Mouse (Mus musculus) midbrain, embryonic 16.5 days (tissue): ENCODE data around the gene Acsl3. TPM values are rescaled to one million over a fixed set of nuclear protein-coding genes. Genes with fewer than 3 reads are reported as not detected.

Experiments used
- ATAC-seq: fragments of 200-750 bp; cut with Nextera tagmentation; 2 replicates; pipeline ENCODE4 v1.8.0; 2017; ENCODE audit warnings: moderate TSS enrichment
- H3K27ac ChIP-seq: fragments of 300-500 bp; sonication (generic); 2 replicates; pipeline ENCODE4 v1.5.1; 2014; ENCODE audit warnings: mild to moderate bottlenecking, low read length, mixed read lengths
- H3K27me3 ChIP-seq: fragments of 300-500 bp; sonication (generic); 2 replicates; pipeline ENCODE4 v1.6.1; 2014; ENCODE audit warnings: low read depth, low read length, mixed read lengths; ENCODE audit not compliant: control insufficient read depth, insufficient read depth
- H3K36me3 ChIP-seq: fragments of 300-500 bp; sonication (generic); 2 replicates; pipeline ENCODE4 v1.6.1; 2014; ENCODE audit warnings: mild to moderate bottlenecking, low read length, moderate library complexity, mixed read lengths; ENCODE audit not compliant: control insufficient read depth, insufficient read depth
- H3K4me1 ChIP-seq: fragments of 300-500 bp; sonication (generic); 2 replicates; pipeline ENCODE4 v1.6.1; 2014; ENCODE audit warnings: mild to moderate bottlenecking, low read length, mixed read lengths; ENCODE audit not compliant: control insufficient read depth, insufficient read depth
- H3K4me2 ChIP-seq: fragments of 300-500 bp; sonication (generic); 2 replicates; pipeline ENCODE4 v1.6.1; 2014; ENCODE audit warnings: mild to moderate bottlenecking, low read length, mixed read lengths
- H3K4me3 ChIP-seq: fragments of 300-500 bp; sonication (generic); 2 replicates; pipeline ENCODE4 v1.5.1; 2014; ENCODE audit warnings: low read depth, mild to moderate bottlenecking, low read length, moderate library complexity, mixed read lengths
- H3K9ac ChIP-seq: fragments of 300-500 bp; sonication (generic); 2 replicates; pipeline ENCODE4 v1.6.1; 2014; ENCODE audit warnings: low read depth, low read length, mixed read lengths
- H3K9me3 ChIP-seq: fragments of 300-500 bp; sonication (generic); replicated peaks from 2 replicates; pipeline ENCODE4 v1.6.1; 2014; ENCODE audit warnings: mild to moderate bottlenecking, low read length, mixed read lengths; ENCODE audit not compliant: control insufficient read depth, poor library complexity, severe bottlenecking
- whole genome bisulfite sequencing: fragments of 180-500 bp; shearing (Covaris S2); extraction: QIAGEN DNeasy Blood & Tissue Kit; methylation state at CpG from one replicate; pipeline ENCODE4 v1.1.7; 2014; 5-methylcytosine and 5-hydroxymethylcytosine counted together
- polyA plus RNA-seq: library from polyadenylated mRNA; unstranded; fragments of >200 nt; fragmentation: Nextera tagmentation; extraction: Ambion mirVana; gene quantifications from 2 replicates; pipeline ENCODE4 v1.2.1, GENCODE M21; 2015

The Acsl3 gene
- polyA plus RNA-seq, 1 experiment from 2014 or later: 120 TPM

DNA sequence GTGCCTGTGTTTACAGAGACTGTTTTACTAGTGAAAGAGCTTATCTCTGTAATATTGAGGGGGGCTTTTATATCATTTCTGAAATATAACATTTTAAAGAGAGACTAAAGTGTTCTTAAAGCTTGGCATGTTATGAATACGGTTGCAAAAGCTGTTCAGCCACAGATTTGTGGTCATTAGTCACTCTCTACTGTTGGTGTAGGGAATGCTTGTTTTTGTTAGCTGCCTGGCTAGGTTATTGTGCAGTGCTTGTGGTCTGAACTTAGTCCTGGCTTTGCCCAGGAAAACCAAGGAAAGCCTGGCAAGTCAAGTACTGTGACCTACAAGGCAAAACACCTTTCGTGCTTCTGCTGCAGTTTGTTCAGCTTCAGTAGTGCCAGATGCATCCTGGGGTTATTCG lies 44.1 kb downstream of the Acsl3 start:
- Histone ChIP-seq H3K27me3 (no peaks in the 10 kb centered on the region), H3K4me2 (no peak overlapping the region), H3K36me3 (peaks cover 34% of the 10 kb centered on the region), H3K9me3 (no peaks in the 10 kb centered on the region), H3K4me3 (no peak overlapping the region), H3K4me1 (no peaks in the 10 kb centered on the region), H3K27ac (no peak overlapping the region), H3K9ac (no peak overlapping the region)
- ATAC-seq: no peak
- 96% methylated on average over 3 of the region's 3 CpGs for WGBS

DNA sequence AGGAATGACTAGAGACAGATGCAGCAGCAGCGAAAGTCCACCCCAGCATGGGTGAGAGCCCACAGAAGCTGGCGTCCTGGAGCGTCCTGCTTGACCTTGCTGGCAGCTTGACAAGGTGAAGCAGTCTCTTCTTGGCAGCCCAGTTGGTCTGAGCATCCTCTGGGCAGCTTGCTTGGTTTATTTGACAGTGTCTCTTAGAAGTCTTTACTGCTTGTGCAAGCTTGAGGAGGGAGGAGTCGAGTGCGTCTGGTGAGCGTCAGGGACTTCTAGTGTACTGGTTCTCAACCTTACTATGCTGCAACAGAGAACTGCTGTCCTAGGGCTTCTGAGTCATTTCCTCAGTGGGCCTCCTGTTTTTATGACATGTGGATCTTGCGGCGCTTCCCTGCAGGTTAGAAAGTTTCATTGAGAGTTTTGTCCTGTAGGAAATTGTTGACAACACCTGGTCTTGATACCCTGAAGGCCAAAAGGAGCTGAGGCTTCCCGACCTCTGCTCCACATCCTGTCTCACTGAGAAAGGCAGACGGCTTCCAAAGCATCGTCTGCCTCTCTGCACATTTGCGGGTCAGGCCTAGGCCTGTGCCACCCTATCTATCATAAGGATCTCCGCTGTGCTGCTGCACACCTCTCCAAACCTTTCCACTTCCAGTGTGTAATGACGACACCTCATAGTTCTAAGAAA lies 44.8 kb downstream of the Acsl3 start:
- Histone ChIP-seq H3K9me3 (no peaks in the 10 kb centered on the region), H3K36me3 (peaks cover 34% of the 10 kb centered on the region), H3K4me2 (no peak overlapping the region), H3K27me3 (no peaks in the 10 kb centered on the region), H3K4me1 (no peaks in the 10 kb centered on the region), H3K27ac (no peak overlapping the region), H3K4me3 (no peak overlapping the region), H3K9ac (no peak overlapping the region)
- ATAC-seq: no peak
- WGBS: 93% methylated on average over 14 of the region's 14 CpGs

DNA sequence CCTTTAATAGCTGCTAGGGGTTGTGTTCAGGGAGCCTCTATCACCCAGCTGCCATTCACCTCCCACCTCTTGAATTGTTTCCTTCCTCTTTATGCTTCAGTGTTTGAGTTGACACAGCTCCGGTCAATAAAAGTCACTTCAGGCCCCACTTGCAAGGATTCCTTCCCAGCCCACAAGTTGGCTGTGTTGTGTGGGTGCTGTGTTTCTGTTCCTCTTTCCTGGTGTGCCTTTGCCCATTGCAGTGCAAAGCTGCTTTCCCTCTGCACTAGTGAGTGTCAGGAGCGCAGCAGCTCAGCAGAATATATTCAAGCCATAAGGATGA lies 45.3 kb downstream of the Acsl3 start:
- H3K4me3 ChIP-seq: no peak overlapping the region
- ATAC-seq: no peak
- peaks cover 32% of the 10 kb centered on the region for H3K36me3 ChIP-seq

DNA sequence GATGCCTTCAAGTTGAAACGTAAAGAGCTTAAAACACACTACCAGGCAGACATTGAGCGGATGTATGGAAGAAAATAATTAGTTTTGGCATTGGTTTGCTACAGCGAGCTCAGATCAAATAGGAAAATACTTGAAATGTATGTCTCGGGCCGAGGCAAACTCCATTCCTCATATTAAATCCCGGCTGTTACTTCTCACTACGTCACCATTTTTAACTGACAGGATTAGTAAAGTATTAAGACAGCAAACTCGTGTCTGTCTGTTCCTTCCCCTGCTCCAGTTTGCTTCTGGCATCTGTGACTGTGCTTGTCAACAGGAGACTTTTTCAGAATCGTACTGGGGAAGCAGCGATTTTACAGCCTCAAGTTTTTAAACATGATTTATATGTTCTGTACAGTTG lies 48.7 kb downstream of the Acsl3 start:
- Histone ChIP-seq H3K9me3 (no peaks in the 10 kb centered on the region), H3K36me3 (peaks cover 20% of the 10 kb centered on the region), H3K27me3 (no peaks in the 10 kb centered on the region), H3K4me1 (no peaks in the 10 kb centered on the region), H3K4me2 (no peak overlapping the region), H3K9ac (no peak overlapping the region), H3K27ac (no peak overlapping the region), H3K4me3 (no peak overlapping the region)
- ATAC-seq: no peak
- WGBS: 87% methylated on average over 10 of the region's 10 CpGs

More for the DNA sequence above, 45.3 kb downstream of the Acsl3 start:
- H3K4me1 ChIP-seq: no peaks in the 10 kb centered on the region
- no peak overlapping the region for H3K9ac ChIP-seq
- no peak overlapping the region for H3K27ac ChIP-seq
- no peak overlapping the region for H3K4me2 ChIP-seq
- no peaks in the 10 kb centered on the region for H3K9me3 ChIP-seq
- WGBS: 96% methylated on average over 2 of the region's 2 CpGs
- H3K27me3 ChIP-seq: no peaks in the 10 kb centered on the region

DNA sequence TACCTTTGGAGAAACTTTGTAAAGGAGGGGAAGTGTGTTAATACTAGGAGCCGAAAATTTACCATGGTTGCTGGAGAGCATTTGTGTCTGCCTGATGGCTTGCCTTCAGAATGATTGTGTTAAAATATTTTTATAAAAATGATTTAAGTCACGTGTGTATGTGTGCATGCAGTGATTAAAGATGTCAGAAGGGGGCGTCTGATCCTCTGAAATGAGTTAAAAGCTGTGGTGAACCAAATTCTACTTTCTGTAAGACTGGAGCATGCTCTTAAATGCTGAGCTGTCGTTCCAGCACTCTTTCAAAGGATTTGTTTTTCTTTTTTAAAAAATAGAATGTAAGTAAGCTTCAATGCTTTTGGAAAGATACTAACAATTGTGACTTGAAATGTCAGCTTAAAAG lies 49.7 kb downstream of the Acsl3 start:
- H3K27ac ChIP-seq: no peak overlapping the region
- H3K27me3 ChIP-seq: no peaks in the 10 kb centered on the region
- WGBS: 61% methylated on average over 4 of the region's 4 CpGs
- ATAC-seq: no peak
- H3K4me2 ChIP-seq: no peak overlapping the region
- no peaks in the 10 kb centered on the region for H3K9me3 ChIP-seq
- H3K4me3 ChIP-seq: no peak overlapping the region
- peaks cover 12% of the 10 kb centered on the region for H3K36me3 ChIP-seq
- H3K9ac ChIP-seq: no peak overlapping the region
- no peaks in the 10 kb centered on the region for H3K4me1 ChIP-seq

DNA sequence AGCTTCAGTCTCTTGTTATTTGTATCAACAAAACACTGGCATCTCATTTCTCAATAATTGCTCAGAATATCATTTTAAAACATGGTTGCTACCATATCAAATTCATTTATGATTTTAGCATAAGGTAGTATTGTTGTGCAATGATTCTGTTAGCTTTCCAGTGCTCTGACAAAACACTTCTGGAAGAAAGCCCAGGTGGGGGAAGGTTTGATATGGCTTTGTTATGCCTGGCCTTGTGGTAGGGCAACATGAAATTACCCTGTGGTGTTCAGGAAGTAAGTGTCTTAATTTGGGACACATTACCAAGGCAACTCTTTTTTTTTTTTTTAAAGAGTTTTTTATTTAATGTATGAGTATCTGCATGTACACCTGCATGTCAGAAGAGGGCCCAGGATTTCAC lies 52.4 kb downstream of the Acsl3 start:
- H3K4me2 ChIP-seq: no peak overlapping the region
- no peak overlapping the region for H3K9ac ChIP-seq
- no peaks in the 10 kb centered on the region for H3K27me3 ChIP-seq
- ATAC-seq: no peak
- H3K4me3 ChIP-seq: no peak overlapping the region
- no peak overlapping the region for H3K27ac ChIP-seq
- H3K36me3 ChIP-seq: 0 out of 2 replicates have a peak, but pooled peaks cover 1% of the 10 kb centered on the region
- no peaks in the 10 kb centered on the region for H3K9me3 ChIP-seq
- no peaks in the 10 kb centered on the region for H3K4me1 ChIP-seq

DNA sequence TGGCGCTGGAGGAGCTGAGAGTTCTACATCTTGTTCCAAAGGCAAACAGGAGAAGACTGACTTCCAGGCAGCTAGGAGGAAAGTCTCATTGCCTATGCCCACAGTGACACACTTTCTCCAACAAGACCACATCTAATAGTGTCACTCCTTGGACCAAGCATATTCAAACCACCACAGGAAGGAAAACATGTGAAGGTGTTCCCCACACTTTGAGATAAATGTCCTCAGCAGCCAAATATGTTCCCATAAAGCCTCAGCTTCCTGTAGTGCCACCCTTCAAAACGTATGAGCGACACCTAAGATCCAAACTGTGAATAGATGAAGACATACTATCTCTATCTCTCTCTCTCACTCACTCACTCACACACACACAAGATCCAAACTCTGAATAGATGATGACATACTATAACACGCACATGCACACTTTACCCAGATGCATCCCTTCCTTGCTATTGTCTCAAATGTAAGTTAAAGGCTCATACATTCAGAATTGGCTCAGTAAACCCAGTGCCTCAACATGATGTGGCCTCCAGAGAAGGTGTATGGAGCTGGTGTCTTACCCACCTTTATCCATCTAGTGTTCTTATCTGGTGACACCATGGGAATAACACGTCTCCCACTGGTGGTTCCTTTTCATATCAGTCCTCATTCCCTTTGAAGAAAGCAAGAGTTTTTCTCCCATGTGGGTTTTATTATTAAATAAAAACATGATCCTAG lies 53.1 kb downstream of the Acsl3 start:
- no peak for ATAC-seq
- H3K4me2 ChIP-seq: no peak overlapping the region
- no peaks in the 10 kb centered on the region for H3K4me1 ChIP-seq
- H3K9me3 ChIP-seq: no peaks in the 10 kb centered on the region
- H3K27ac ChIP-seq: no peak overlapping the region
- no peaks in the 10 kb centered on the region for H3K36me3 ChIP-seq
- H3K9ac ChIP-seq: no peak overlapping the region
- no peak overlapping the region for H3K4me3 ChIP-seq
- H3K27me3 ChIP-seq: no peaks in the 10 kb centered on the region
- WGBS: 91% methylated on average over 5 of the region's 5 CpGs

DNA sequence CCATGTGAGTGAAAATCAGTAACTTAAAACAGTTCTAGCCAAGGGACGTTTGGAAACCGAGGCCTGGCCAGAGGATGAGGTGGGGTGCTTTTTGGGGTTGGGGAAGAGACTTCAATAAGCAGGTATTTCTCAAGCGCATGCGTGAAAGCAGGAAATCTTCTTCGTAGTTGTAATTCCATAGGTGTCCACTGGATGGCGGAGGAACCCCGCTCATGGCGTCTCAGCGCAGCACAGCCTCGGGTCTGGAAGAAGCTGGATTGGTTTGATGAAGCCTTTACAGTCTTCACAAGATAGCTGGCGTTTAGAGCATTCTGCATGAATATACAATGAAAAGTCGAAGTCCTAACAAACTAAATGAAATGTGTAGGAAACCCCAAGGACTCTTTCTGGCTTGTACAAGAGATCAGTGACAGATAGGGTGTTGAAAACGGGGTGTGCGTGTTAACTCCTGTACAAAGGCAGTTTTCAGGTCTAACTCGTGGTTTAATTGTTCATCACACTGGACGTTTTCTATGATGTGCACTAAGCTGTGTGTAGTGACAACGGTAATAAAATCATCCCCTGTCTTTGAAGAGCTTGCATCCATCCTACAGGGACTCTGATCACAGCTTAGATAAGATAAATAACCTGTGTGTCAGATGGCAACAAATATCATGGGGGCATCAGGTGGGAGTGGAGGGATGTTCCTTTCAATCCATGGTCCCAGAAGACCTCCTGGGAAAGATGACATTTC lies 67.0 kb downstream of the Acsl3 start:
- Histone ChIP-seq H3K9ac (0 out of 2 replicates have a peak overlapping the region, but pooled peaks have one; percentile 45), H3K27me3 (no peaks in the 10 kb centered on the region), H3K9me3 (no peaks in the 10 kb centered on the region), H3K4me3 (no peak overlapping the region), H3K36me3 (no peaks in the 10 kb centered on the region), H3K27ac (peak overlapping the region; percentile 36; the same call in 1 of the 2 replicates), H3K4me1 (peaks cover 9% of the 10 kb centered on the region), H3K4me2 (peak overlapping the region; percentile 37)
- 11% methylated on average over 17 of the region's 17 CpGs for WGBS
- ATAC-seq: peak; percentile 93

DNA sequence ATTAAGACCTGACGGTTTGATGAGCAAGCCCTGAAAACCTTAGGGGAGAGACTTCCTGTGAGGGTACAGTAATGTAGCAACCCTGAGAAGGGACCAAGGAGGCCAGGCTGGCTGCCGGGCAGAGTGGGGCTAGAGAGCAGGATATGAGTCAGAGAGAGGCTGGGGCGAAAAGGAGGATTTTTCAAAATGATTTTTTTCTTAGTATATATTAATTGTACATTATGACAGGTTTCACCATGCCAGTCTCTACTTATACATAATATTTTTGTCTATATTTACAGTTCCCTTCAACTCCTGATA lies 67.5 kb downstream of the Acsl3 start:
- no peaks in the 10 kb centered on the region for H3K36me3 ChIP-seq
- H3K4me2 ChIP-seq: no peak overlapping the region
- peaks cover 9% of the 10 kb centered on the region for H3K4me1 ChIP-seq
- no peak overlapping the region for H3K27ac ChIP-seq
- H3K27me3 ChIP-seq: no peaks in the 10 kb centered on the region
- no peak overlapping the region for H3K9ac ChIP-seq
- H3K4me3 ChIP-seq: no peak overlapping the region
- H3K9me3 ChIP-seq: no peaks in the 10 kb centered on the region
- 51% methylated on average over 3 of the region's 3 CpGs for WGBS
- peak; percentile 77 for ATAC-seq
